Mouse (Mus musculus) ovary, postnatal 36 days (tissue): ENCODE results near the gene Aarsd1.
"Not testable (repeated sequence)": the region's sequence is repeated elsewhere in the genome, so short reads cannot be mapped to it uniquely, and the experiment has no call there.

Experiments
- DNase-seq: peaks from one replicate; pipeline ENCODE4 v3.0.0; 2022; ENCODE audit warnings: low spot score, mixed read lengths

Gene Aarsd1

GRCm38 (mm10) chr11:101446860-101447259, 29.4 kb upstream of the Aarsd1 start:
- DNase-seq = not testable (repeated sequence)

GRCm38 (mm10) chr11:101446319-101446718, 28.9 kb upstream of the Aarsd1 start:
- no peak for DNase-seq

- DNase-seq = no peak
Observed at GRCm38 (mm10) chr11:101442760-101443159, 25.3 kb upstream of the Aarsd1 start.

- peak; percentile 94 for DNase-seq
Observed at GRCm38 (mm10) chr11:101442127-101442693, 24.8 kb upstream of the Aarsd1 start, which contains the start of gene Rpl27. Gene Rpl27 (plus strand): TSS chr11:101442298.

GRCm38 (mm10) chr11:101441450-101442126, 24.2 kb upstream of the Aarsd1 start:
- not testable (repeated sequence) for DNase-seq

- DNase-seq = not testable (repeated sequence)
Observed at GRCm38 (mm10) chr11:101438006-101438405, 20.6 kb upstream of the Aarsd1 start.

- no peak for DNase-seq
Observed at GRCm38 (mm10) chr11:101436916-101437315, 19.5 kb upstream of the Aarsd1 start.

- DNase-seq = no peak
Observed at GRCm38 (mm10) chr11:101435831-101436230, 18.4 kb upstream of the Aarsd1 start.

- peak; percentile 52 for DNase-seq
Observed at GRCm38 (mm10) chr11:101433396-101433795, 16.0 kb upstream of the Aarsd1 start.

- peak; percentile 20 for DNase-seq
Observed at GRCm38 (mm10) chr11:101431327-101431726, 13.9 kb upstream of the Aarsd1 start.

- no peak for DNase-seq
Observed at GRCm38 (mm10) chr11:101426165-101426564, 8.8 kb upstream of the Aarsd1 start.

GRCm38 (mm10) chr11:101424925-101425813, 7.8 kb upstream of the Aarsd1 start, which contains the start of the genes Rundc1 and Ptges3l:
Gene Rundc1 (plus strand): TSS chr11:101425085.
Gene Ptges3l (minus strand): TSS chr11:101425333.
- DNase-seq = peak; percentile 98

GRCm38 (mm10) chr11:101424105-101424851, 6.9 kb upstream of the Aarsd1 start, which contains the start of gene Gm27029:
Gene Gm27029 (minus strand): TSS chr11:101424796.
- DNase-seq = peak; percentile 26

GRCm38 (mm10) chr11:101420148-101420547, 2.7 kb upstream of the Aarsd1 start:
- no peak for DNase-seq

GRCm38 (mm10) chr11:101419610-101420009, 2.2 kb upstream of the Aarsd1 start:
- no peak for DNase-seq

GRCm38 (mm10) chr11:101418991-101419390, 1.6 kb upstream of the Aarsd1 start:
- no peak for DNase-seq

GRCm38 (mm10) chr11:101416433-101417100, 848 bp downstream of the Aarsd1 start:
- DNase-seq = no peak

GRCm38 (mm10) chr11:101415306-101415705, 2.1 kb downstream of the Aarsd1 start:
- no peak for DNase-seq

- peak; percentile 66 for DNase-seq
Observed at GRCm38 (mm10) chr11:101395110-101395509, 22.3 kb downstream of the Aarsd1 start.

GRCm38 (mm10) chr11:101381817-101382216, 35.6 kb downstream of the Aarsd1 start:
- DNase-seq = no peak

- DNase-seq = peak; percentile 20
Observed at GRCm38 (mm10) chr11:101378926-101379325, 38.5 kb downstream of the Aarsd1 start.
